Mouse (Mus musculus) limb, embryonic 12.5 days (tissue): Measurements from ENCODE around the gene Ablim1. TPM values are rescaled to one million over a fixed set of nuclear protein-coding genes. Genes with fewer than 3 reads are reported as not detected.

ENCODE experiments used
- ATAC-seq: fragments of 200-750 bp; cut with Nextera tagmentation; 2 replicates; pipeline ENCODE4 v1.8.0; 2017; ENCODE audit warnings: low read depth, moderate TSS enrichment; ENCODE audit not compliant: insufficient number of reproducible peaks, insufficient read depth, low FRiP score, low TSS enrichment
- H3K27ac ChIP-seq: fragments of 300-500 bp; sonication (generic); 2 replicates; pipeline ENCODE4 v1.5.1; 2016; ENCODE audit warnings: mild to moderate bottlenecking, moderate library complexity
- H3K27me3 ChIP-seq: fragments of 300-500 bp; sonication (generic); 2 replicates; pipeline ENCODE4 v1.6.1; 2016; ENCODE audit warnings: mild to moderate bottlenecking, moderate library complexity
- H3K36me3 ChIP-seq: fragments of 300-500 bp; sonication (generic); 2 replicates; pipeline ENCODE4 v1.6.1; 2016; ENCODE audit warnings: mild to moderate bottlenecking, moderate library complexity
- H3K4me1 ChIP-seq: fragments of 300-500 bp; sonication (generic); replicated peaks from 2 replicates; pipeline ENCODE4 v1.6.1; 2016
- H3K4me2 ChIP-seq: fragments of 300-500 bp; sonication (generic); 2 replicates; pipeline ENCODE4 v1.6.1; 2016; ENCODE audit warnings: mild to moderate bottlenecking, moderate library complexity
- H3K4me3 ChIP-seq: fragments of 300-500 bp; sonication (generic); replicated peaks from 2 replicates; pipeline ENCODE4 v1.5.1; 2016; ENCODE audit warnings: mild to moderate bottlenecking
- H3K9ac ChIP-seq: fragments of 300-500 bp; sonication (generic); replicated peaks from 2 replicates; pipeline ENCODE4 v1.6.1; 2016; ENCODE audit warnings: mild to moderate bottlenecking, moderate library complexity
- H3K9me3 ChIP-seq: fragments of 300-500 bp; sonication (generic); 2 replicates; pipeline ENCODE4 v1.6.1; 2016; ENCODE audit warnings: mild to moderate bottlenecking, moderate library complexity
- WGBS: fragments of 180-500 bp; shearing (Covaris S2); methylation state at CpG from one replicate; pipeline ENCODE4 v1.1.7; 2016; 5-methylcytosine and 5-hydroxymethylcytosine counted together
- polyA plus RNA-seq: library from polyadenylated mRNA; unstranded; fragments of >200 nt; fragmentation: Nextera tagmentation; extraction: Ambion mirVana; gene quantifications from 2 replicates; pipeline ENCODE4 v1.2.1, GENCODE M21; 2016

Ablim1 gene
- polyA plus RNA-seq, 1 experiment from 2014 or later: 22.1 TPM

GRCm38 (mm10) chr19:57112816-57113406 lies 201.8 kb downstream of the Ablim1 start:
- Histone ChIP-seq H3K36me3 (no peaks in the 10 kb centered on the region), H3K4me1 (peaks cover 29% of the 10 kb centered on the region), H3K9me3 (no peaks in the 10 kb centered on the region), H3K27me3 (0 out of 2 replicates have a peak, but pooled peaks cover 3% of the 10 kb centered on the region), H3K27ac (no peak overlapping the region), H3K9ac (no peak overlapping the region), H3K4me2 (no peak overlapping the region), H3K4me3 (no peak overlapping the region)
- 76% methylated on average over 9 of the region's 9 CpGs for WGBS
- ATAC-seq: no peak

GRCm38 (mm10) chr19:57112231-57112815 lies 202.4 kb downstream of the Ablim1 start:
- Histone ChIP-seq H3K4me2 (no peak overlapping the region), H3K4me3 (no peak overlapping the region), H3K9ac (no peak overlapping the region), H3K4me1 (peaks cover 23% of the 10 kb centered on the region), H3K27me3 (0 out of 2 replicates have a peak, but pooled peaks cover 3% of the 10 kb centered on the region), H3K27ac (no peak overlapping the region), H3K36me3 (no peaks in the 10 kb centered on the region), H3K9me3 (no peaks in the 10 kb centered on the region)
- ATAC-seq: no peak
- WGBS: 87% methylated on average over 8 of the region's 8 CpGs

GRCm38 (mm10) chr19:57111301-57111700 lies 203.4 kb downstream of the Ablim1 start:
- no peak overlapping the region for H3K9ac ChIP-seq
- no peak overlapping the region for H3K27ac ChIP-seq
- 75% methylated on average over 6 of the region's 6 CpGs for WGBS
- no peak overlapping the region for H3K4me2 ChIP-seq
- H3K36me3 ChIP-seq: no peaks in the 10 kb centered on the region
- H3K9me3 ChIP-seq: no peaks in the 10 kb centered on the region
- H3K4me1 ChIP-seq: peaks cover 18% of the 10 kb centered on the region; the same call in 1 of the 2 replicates
- H3K27me3 ChIP-seq: no peaks in the 10 kb centered on the region
- no peak overlapping the region for H3K4me3 ChIP-seq
- no peak for ATAC-seq

- Histone ChIP-seq H3K4me2 (no peak overlapping the region), H3K27me3 (no peaks in the 10 kb centered on the region), H3K4me3 (no peak overlapping the region), H3K36me3 (no peaks in the 10 kb centered on the region), H3K27ac (no peak overlapping the region), H3K9ac (no peak overlapping the region), H3K4me1 (peaks cover 16% of the 10 kb centered on the region), H3K9me3 (no peaks in the 10 kb centered on the region)
- WGBS: 70% methylated on average over 7 of the region's 7 CpGs
- ATAC-seq: no peak
Observed at GRCm38 (mm10) chr19:57109620-57110019, 205.1 kb downstream of the Ablim1 start.

DNA sequence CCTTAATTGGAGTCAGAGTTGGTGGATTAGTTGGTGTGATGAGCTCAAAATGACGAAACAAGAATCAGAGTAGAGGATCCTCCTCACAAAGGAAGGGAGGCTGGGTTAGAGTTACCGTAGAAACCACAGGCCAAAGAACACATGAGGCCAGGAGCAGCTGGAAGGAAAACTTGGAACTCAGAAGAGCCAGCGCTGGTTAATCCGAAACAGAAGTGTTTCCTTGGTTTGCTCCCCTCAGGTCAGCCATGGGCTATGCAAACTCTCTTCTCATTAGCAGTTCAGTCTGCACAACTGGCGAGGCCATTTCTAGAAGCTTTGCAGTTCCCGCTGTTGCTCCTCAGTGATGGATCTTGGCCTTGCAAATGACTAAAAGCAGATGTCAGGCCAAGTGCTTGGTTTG lies 208.2 kb downstream of the Ablim1 start:
- Histone ChIP-seq H3K4me2 (no peak overlapping the region), H3K4me3 (no peak overlapping the region), H3K27ac (peak overlapping the region; percentile 46; the same call in 1 of the 2 replicates), H3K27me3 (no peaks in the 10 kb centered on the region), H3K4me1 (peaks cover 34% of the 10 kb centered on the region), H3K36me3 (no peaks in the 10 kb centered on the region), H3K9me3 (no peaks in the 10 kb centered on the region), H3K9ac (no peak overlapping the region)
- ATAC-seq: no peak
- 43% methylated on average over 6 of the region's 6 CpGs for WGBS

- H3K9me3 ChIP-seq: no peaks in the 10 kb centered on the region
- no peaks in the 10 kb centered on the region for H3K27me3 ChIP-seq
- no peak overlapping the region for H3K4me3 ChIP-seq
- peak overlapping the region; percentile 46; the same call in 1 of the 2 replicates for H3K27ac ChIP-seq
- H3K4me2 ChIP-seq: no peak overlapping the region
- H3K4me1 ChIP-seq: peaks cover 34% of the 10 kb centered on the region
- 97% methylated on average over 3 of the region's 3 CpGs for WGBS
- no peak overlapping the region for H3K9ac ChIP-seq
- no peaks in the 10 kb centered on the region for H3K36me3 ChIP-seq
- no peak for ATAC-seq
Observed at GRCm38 (mm10) chr19:57106031-57106430, 208.7 kb downstream of the Ablim1 start.

DNA sequence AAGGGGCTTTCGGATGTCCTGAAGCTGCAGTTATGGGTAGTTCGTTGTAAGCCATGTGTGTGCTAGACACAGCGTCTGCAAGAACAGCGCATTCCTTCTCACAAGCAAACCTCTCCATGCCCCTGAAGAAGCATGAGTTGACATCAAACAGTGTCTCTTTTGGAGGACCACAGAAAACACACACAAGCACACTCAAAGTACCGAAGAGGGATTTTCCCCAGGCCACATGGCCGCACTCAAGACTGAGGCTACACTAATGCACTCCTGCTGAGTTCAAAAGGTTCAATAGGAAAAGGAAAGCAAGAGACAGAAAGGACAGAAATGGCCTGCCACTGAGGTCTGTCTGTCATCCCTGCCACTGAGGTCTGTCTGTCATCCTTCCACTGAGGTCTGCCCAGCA lies 209.6 kb downstream of the Ablim1 start:
- Histone ChIP-seq H3K27me3 (no peaks in the 10 kb centered on the region), H3K4me3 (no peak overlapping the region), H3K9ac (no peak overlapping the region), H3K27ac (no peak overlapping the region), H3K36me3 (no peaks in the 10 kb centered on the region), H3K4me1 (peaks cover 34% of the 10 kb centered on the region), H3K4me2 (no peak overlapping the region), H3K9me3 (no peaks in the 10 kb centered on the region)
- WGBS: 75% methylated on average over 6 of the region's 6 CpGs
- ATAC-seq: no peak

DNA sequence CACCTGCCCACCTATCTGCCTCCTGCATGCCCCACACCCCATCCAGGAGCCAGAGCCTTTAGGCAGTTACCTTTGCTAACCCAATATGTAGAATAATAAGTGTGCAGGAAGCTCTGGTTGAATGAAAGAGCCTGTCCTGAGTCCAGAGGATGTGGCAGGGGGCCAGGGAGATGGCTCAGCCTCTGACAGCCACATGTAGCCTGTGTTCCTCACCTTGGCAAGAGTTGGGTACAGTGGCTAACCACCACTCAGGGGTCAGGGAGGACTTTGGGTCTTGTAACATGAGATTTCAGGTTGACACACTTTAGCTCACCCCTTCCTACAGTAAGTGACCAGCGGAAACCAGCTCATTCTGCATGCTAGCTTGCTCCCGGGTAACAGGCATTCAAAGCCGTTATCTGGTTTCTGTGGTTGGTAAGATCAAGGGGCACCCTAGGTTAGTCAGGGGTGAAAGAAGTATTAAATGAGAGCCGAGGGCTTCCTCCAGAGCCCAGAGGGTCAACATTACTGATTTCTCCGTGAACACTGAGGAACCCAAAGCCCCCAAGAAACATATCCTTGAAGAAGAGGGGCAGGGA lies 210.5 kb downstream of the Ablim1 start:
- Histone ChIP-seq H3K4me3 (no peak overlapping the region), H3K27ac (peak overlapping the region; percentile 50), H3K36me3 (no peaks in the 10 kb centered on the region), H3K4me1 (peaks cover 29% of the 10 kb centered on the region), H3K4me2 (no peak overlapping the region), H3K9ac (0 out of 2 replicates have a peak overlapping the region, but pooled peaks have one; percentile 0), H3K9me3 (no peaks in the 10 kb centered on the region), H3K27me3 (no peaks in the 10 kb centered on the region)
- WGBS: 69% methylated on average over 5 of the region's 5 CpGs
- ATAC-seq: no peak

- no peak overlapping the region for H3K4me2 ChIP-seq
- H3K27me3 ChIP-seq: no peaks in the 10 kb centered on the region
- H3K9me3 ChIP-seq: no peaks in the 10 kb centered on the region
- H3K4me1 ChIP-seq: peaks cover 29% of the 10 kb centered on the region
- no peaks in the 10 kb centered on the region for H3K36me3 ChIP-seq
- no peak overlapping the region for H3K4me3 ChIP-seq
- 39% methylated on average over 4 of the region's 4 CpGs for WGBS
- no peak overlapping the region for H3K9ac ChIP-seq
- no peak for ATAC-seq
- peak overlapping the region; percentile 50 for H3K27ac ChIP-seq
Observed at GRCm38 (mm10) chr19:57103360-57103958, 211.3 kb downstream of the Ablim1 start.

DNA sequence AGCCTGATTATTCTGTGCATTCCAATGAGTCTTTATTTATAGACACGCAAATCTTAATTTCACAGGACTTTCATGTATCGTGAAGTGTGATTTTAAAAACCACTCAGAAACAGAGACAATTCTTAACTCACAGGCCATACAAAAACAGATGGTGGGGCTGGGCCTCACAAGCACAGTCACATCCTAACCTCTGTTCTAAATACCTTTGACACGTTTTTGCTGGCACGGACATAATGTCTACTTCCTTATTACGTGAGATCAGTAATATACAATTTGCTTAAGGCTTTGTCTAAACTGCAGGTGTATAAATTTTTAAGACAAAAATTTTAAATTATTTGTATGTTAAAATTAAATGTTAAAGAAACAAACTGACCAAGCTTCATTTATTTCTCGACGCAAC lies 212.7 kb downstream of the Ablim1 start:
- H3K9me3 ChIP-seq: no peaks in the 10 kb centered on the region
- no peaks in the 10 kb centered on the region for H3K36me3 ChIP-seq
- ATAC-seq: no peak
- no peak overlapping the region for H3K9ac ChIP-seq
- H3K27ac ChIP-seq: no peak overlapping the region
- no peak overlapping the region for H3K4me3 ChIP-seq
- no peaks in the 10 kb centered on the region for H3K27me3 ChIP-seq
- H3K4me1 ChIP-seq: peaks cover 29% of the 10 kb centered on the region
- WGBS: 79% methylated on average over 7 of the region's 7 CpGs
- H3K4me2 ChIP-seq: no peak overlapping the region

GRCm38 (mm10) chr19:57100753-57101446 lies 213.8 kb downstream of the Ablim1 start:
- H3K36me3 ChIP-seq: no peaks in the 10 kb centered on the region

More at GRCm38 (mm10) chr19:57100753-57101446, 213.8 kb downstream of the Ablim1 start:
- Histone ChIP-seq H3K27ac (no peak overlapping the region), H3K9me3 (no peaks in the 10 kb centered on the region), H3K4me1 (peaks cover 19% of the 10 kb centered on the region), H3K9ac (no peak overlapping the region), H3K4me3 (no peak overlapping the region), H3K4me2 (no peak overlapping the region), H3K27me3 (no peaks in the 10 kb centered on the region)
- WGBS: 94% methylated on average over 11 of the region's 11 CpGs
- no peak for ATAC-seq
